Mouse (Mus musculus): ENCODE measurements at regions not wholly inside any gene's neighbourhood (a gene's known extent, or its start where the extent isn't known, plus 50 kb on each side); places are given as distances from the start of the nearest gene placed in this dataset.

- DNase-seq (ENCODE audit: low read depth, low spot score): no peak
These were observed 143.5 kb upstream of the Cpeb2 start for GRCm38 (mm10) chr5:43089475-43089874.

GRCm38 (mm10) chr5:43089941-43090340, 143.0 kb upstream of the Cpeb2 start:
- no peak for DNase-seq (ENCODE audit: low read depth, low spot score)

DNA sequence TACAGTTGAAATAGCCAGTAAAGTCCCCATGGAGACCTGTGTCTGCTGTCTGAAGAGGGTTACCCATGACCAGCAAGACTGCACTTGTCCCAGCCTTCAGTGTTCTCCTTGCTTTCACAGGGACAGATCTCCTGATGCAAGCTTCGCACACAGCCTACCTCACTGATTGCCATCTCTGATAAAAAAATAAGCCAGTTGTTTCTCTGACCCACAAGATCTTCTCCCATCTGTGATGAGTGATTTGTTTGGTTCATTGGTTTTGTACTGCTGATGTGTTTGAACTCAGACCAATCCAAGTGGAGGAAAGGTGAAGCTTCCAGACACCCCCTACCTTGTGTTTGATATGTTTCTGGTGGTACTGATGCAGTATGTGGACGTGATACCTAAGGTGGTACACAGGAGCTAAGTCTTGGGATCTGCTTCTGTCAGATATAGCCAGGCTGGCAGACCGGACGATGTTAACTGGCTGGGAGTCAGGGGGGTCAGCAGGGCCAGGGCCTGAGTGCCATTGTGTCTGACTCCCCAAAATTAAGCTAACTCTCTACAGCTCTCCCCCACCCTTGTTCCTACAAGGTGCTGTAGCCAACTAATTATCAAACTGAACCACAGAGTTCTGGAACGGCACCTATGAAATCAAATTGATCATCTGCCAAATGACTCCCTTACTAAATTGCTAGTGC, 139.2 kb upstream of the Cpeb2 start:
- no peak for DNase-seq (ENCODE audit: low read depth, low spot score)

DNA sequence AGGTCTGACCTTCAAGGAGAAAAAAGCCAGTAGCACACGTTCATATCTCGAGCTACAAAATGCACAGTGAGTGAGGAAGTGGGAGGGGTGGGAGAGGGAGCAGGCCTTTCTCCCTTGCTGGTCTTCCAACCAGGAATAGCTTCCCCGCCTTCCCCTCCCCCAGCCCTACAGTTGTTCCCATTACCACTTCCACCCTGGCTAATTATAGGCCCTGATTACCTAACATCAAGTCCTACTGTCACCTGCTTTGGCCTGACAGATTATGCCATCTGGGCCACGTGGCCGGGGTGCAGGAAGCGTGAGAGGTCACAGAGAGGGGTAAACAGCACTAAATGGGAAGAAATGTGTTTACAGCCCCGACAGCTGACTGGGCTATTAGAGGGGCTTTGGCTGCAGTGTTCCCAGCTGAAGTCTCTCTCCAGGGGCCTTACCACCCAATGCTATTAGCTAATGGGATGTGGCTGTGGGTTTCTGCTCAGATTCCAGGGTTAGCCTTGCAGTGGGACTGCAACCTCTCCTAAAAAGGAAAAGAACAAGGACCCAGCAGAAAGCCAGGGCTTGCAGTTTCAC, 138.6 kb upstream of the Cpeb2 start:
- DNase-seq (ENCODE audit: low read depth, low spot score): no peak

DNA sequence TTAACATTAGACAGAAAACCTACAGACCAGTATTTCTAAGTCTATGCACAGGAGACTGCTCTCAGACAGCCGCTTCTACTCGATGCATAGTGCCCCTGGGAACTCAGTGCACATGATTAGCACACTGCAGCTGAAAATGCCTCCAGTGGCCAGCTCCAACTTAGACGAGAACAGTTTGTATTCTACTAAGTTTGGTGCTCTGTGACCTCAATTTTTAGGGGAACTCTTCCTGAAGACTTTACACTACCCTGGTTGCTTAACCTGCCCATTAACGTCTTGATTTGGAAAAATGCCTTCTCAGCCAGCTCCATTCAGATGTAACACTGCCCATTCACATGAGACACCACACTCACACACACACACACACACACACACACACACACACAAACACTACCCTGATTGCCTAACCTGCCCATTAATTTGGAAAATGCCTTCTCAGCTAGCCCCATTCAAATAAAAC, 130.9 kb upstream of the Cpeb2 start:
- DNase-seq (ENCODE audit: low read depth, low spot score): no peak

GRCm38 (mm10) chr5:43102590-43102989, 130.4 kb upstream of the Cpeb2 start:
- DNase-seq (ENCODE audit: low read depth, low spot score): no peak

DNA sequence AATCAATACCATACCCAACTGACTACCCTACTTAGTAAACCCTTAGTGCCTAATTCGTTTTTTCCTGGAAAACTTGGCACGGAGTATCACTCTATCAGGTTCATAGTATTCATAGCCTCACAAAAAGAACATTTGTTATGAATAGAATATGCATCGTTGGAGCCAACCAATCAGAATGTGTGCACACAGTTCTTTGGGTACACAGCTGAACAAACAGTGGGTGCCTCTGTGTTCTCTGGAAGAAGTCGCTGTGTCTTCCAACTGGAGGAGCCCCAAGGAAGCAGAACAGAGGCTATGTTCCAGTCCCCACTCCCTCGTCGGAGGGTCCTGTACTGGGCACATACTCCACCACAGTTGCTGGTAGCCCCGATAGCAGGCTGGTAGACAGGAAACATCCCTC, 129.2 kb upstream of the Cpeb2 start:
- no peak for DNase-seq (ENCODE audit: low read depth, low spot score)

DNA sequence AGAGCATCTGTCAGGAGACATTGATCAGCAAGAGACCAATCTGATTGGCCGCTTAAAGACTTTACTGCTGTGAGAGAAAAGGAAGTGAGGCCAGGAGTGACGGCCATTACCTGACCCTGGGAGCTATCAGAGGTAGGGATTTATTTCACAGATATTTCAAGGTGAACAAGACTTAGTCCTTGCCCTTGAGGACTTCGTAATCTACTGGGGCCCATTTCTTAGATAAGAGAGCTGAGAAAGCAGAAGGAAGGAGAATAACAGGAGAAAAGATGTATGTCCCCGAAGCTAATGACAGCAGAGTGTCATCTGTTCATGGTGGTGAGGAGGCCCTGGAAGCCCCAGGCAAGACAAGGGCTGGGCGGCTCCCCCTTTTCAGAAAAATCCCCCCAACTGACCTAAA, 127.4 kb upstream of the Cpeb2 start:
- DNase-seq (ENCODE audit: low read depth, low spot score): no peak

DNA sequence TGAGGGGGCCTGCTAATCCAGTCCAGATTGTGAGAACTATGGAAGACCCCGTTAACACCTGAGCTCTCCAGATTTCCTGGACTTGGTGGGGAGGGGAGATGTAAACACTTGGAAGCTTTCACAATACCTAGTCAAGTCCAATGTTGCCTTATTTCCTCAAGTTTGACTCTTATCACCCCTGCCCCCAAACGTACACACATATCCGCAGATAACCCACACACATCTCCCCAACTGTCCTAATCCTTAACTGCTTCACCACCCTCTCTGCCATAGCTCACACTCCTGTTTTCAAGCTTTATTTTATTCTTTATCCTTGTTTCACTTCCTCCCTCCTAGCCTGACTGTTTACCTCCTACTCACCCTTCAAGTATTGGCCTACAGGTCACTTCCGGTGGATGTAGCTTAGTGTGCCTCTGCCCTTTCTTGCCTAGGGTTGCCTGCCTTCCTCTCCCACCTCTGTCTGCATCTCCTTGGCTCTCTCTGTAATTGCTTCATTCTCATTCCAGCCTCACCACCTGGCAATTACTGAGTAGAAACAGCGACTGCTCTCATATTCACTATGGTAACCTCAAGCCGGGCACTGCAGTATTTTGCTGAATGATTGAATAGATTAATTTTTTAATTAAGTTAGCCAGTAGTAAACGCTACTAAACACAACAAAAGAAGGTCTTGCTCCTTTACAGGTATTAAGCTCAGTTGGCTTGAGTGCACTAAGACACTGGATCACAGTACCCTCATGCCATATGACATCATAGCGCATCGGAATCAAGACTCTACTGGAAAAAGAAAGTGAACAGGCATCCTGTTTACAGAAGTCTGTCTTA, 125.3 kb upstream of the Cpeb2 start:
- no peak for DNase-seq (ENCODE audit: low read depth, low spot score)

- DNase-seq (ENCODE audit: low read depth, low spot score): no peak
These were observed 124.7 kb upstream of the Cpeb2 start for GRCm38 (mm10) chr5:43108260-43108589.

- peak; percentile 17 for DNase-seq (ENCODE audit: low read depth, low spot score)
These were observed 122.8 kb upstream of the Cpeb2 start for GRCm38 (mm10) chr5:43110122-43110521.

DNA sequence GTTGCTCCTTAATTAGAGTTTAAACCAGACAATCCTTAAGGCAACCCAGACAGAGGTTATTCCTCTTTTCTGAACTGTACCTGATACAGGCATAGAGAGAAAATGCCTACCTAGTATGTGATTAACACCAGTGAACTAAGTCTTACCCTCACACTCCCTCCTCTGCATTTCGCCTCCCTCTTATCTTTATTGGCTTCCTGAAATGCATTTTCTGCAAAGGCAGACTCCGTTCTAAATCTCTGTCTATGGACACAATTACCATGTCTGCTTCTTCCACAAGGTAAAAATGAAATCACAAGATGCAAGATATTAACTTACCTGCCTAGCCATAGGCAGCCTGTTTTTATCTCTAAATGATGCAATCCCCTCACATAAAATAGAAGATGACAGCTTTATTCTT, 121.2 kb upstream of the Cpeb2 start:
- no peak for DNase-seq (ENCODE audit: low read depth, low spot score)

- peak; percentile 74 for DNase-seq (ENCODE audit: low read depth, low spot score)
These were observed 119.4 kb upstream of the Cpeb2 start for GRCm38 (mm10) chr5:43113405-43114119.

- peak; percentile 30 for DNase-seq (ENCODE audit: low read depth, low spot score)
These were observed 117.5 kb upstream of the Cpeb2 start for GRCm38 (mm10) chr5:43115507-43115906.

GRCm38 (mm10) chr5:43116821-43117220, 116.1 kb upstream of the Cpeb2 start:
- DNase-seq (ENCODE audit: low read depth, low spot score): no peak

- no peak for DNase-seq (ENCODE audit: low read depth, low spot score)
These were observed 111.9 kb upstream of the Cpeb2 start for GRCm38 (mm10) chr5:43121065-43121464.

GRCm38 (mm10) chr5:43124301-43124700, 108.7 kb upstream of the Cpeb2 start:
- DNase-seq (ENCODE audit: low read depth, low spot score): no peak

- no peak for DNase-seq (ENCODE audit: low read depth, low spot score)
These were observed 107.0 kb upstream of the Cpeb2 start for GRCm38 (mm10) chr5:43125774-43126536.

DNA sequence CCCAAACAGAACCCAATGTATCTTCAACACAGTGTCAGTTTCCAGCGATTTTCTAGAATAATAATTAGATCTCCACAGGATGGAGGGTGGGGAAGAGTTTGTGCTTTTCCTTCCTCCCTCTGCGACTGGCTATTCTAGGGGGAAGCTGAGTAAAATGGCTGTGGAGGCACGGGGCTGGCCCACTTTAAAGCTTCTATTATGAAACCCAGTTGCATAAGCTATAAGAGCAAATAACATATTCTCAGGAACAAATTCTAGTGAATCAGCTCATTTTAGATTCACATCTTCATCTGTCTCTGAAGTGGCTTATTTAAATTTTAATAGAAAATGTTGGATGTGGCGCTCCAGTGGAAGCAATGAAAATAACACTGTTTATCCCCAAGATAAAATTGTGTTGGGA, 102.6 kb upstream of the Cpeb2 start:
- no peak for DNase-seq (ENCODE audit: low read depth, low spot score)

- no peak for DNase-seq (ENCODE audit: low read depth, low spot score)
These were observed 101.9 kb upstream of the Cpeb2 start for GRCm38 (mm10) chr5:43130901-43131557.

DNA sequence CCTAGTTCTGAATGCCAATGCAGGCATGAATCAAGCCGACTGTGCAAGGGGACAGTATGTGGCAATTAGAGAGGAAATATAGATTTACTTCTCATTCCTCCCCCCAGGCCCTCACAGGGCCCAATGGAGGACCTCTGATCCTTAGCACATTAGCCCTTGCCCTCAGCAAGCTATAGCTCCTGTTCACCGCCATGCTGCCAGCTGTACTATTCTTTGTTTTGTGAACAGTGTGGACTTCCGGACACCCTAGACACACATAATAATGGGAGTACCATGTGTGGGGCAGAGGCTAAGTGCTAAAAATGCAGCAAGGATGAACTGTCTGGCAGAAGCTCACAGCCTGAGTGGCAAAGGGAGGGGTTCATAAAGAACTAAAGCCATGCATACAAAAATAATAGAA, 99.3 kb upstream of the Cpeb2 start:
- no peak for DNase-seq (ENCODE audit: low read depth, low spot score)
